Mouse (Mus musculus) testis, adult 2 months (tissue): ENCODE results near the gene Papss2. TPM values are rescaled to one million over a fixed set of nuclear protein-coding genes. Genes with fewer than 3 reads are reported as not detected.

Experiments
- H3K27ac ChIP-seq: fragments of 200-500 bp; 2 replicates; pipeline ENCODE4 v1.5.1; 2012; ENCODE audit warnings: low read depth, low read length; ENCODE audit not compliant: control insufficient read depth, insufficient read depth
- H3K27me3 ChIP-seq: fragments of 200-500 bp; 2 replicates; pipeline ENCODE4 v1.6.1; 2012; ENCODE audit warnings: mild to moderate bottlenecking, low read length, moderate library complexity; ENCODE audit not compliant: control insufficient read depth, insufficient read depth
- H3K36me3 ChIP-seq: fragments of 200-500 bp; 2 replicates; pipeline ENCODE4 v1.6.1; 2012; ENCODE audit warnings: mild to moderate bottlenecking, low read length; ENCODE audit not compliant: control insufficient read depth, insufficient read depth
- H3K4me1 ChIP-seq: fragments of 200-500 bp; 2 replicates; pipeline ENCODE4 v1.6.1; 2012; ENCODE audit warnings: low read length; ENCODE audit not compliant: control insufficient read depth, insufficient read depth
- H3K4me3 ChIP-seq: fragments of 200-500 bp; 2 replicates; pipeline ENCODE4 v1.5.1; 2012; ENCODE audit warnings: low read depth, mild to moderate bottlenecking, low read length, moderate library complexity, mixed read lengths; ENCODE audit not compliant: control insufficient read depth
- CTCF ChIP-seq: fragments of 200-500 bp; IDR thresholded peaks from 2 replicates; pipeline ENCODE4 v1.5.1; 2012; ENCODE audit warnings: low read depth, mild to moderate bottlenecking, inconsistent platforms, low read length, moderate library complexity; ENCODE audit not compliant: control insufficient read depth, insufficient read depth, insufficient replicate concordance
- POLR2A ChIP-seq: fragments of 200-500 bp; IDR thresholded peaks from 2 replicates; pipeline ENCODE4 v1.6.1; 2012; ENCODE audit warnings: low read depth, mild to moderate bottlenecking, inconsistent platforms, low read length, moderate library complexity; ENCODE audit not compliant: control insufficient read depth
- polyA plus RNA-seq: library from polyadenylated mRNA; depleted of rRNA; stranded (reverse); fragments of >200 nt; gene quantifications from 2 replicates; pipeline ENCODE4 v1.2.3, GENCODE M21; 2012

The Papss2 gene
- polyA plus RNA-seq, 1 experiment, result 1.7 TPM

GRCm38 (mm10) chr19:32574846-32575245, 20.7 kb upstream of the Papss2 start:
- Histone ChIP-seq H3K36me3 (no peaks in the 10 kb centered on the region), H3K4me1 (no peaks in the 10 kb centered on the region), H3K27me3 (no peaks in the 10 kb centered on the region), H3K27ac (no peak overlapping the region), H3K4me3 (no peak overlapping the region)
- no peak for TF ChIP-seq POLR2A
- TF ChIP-seq CTCF, result no peak

GRCm38 (mm10) chr19:32577749-32578148, 17.8 kb upstream of the Papss2 start:
- Histone ChIP-seq H3K27ac (no peak overlapping the region), H3K4me1 (no peaks in the 10 kb centered on the region), H3K36me3 (no peaks in the 10 kb centered on the region), H3K4me3 (no peak overlapping the region), H3K27me3 (no peaks in the 10 kb centered on the region)
- no peak for TF ChIP-seq CTCF
- TF ChIP-seq POLR2A, result no peak

- Histone ChIP-seq H3K4me1 (no peaks in the 10 kb centered on the region), H3K27me3 (no peaks in the 10 kb centered on the region), H3K36me3 (no peaks in the 10 kb centered on the region), H3K4me3 (no peak overlapping the region), H3K27ac (no peak overlapping the region)
- TF ChIP-seq CTCF, result no peak
- TF ChIP-seq POLR2A, result no peak
These were observed 12.4 kb upstream of the Papss2 start for GRCm38 (mm10) chr19:32583091-32583766.

- Histone ChIP-seq H3K4me1 (no peaks in the 10 kb centered on the region), H3K4me3 (no peak overlapping the region), H3K27me3 (no peaks in the 10 kb centered on the region), H3K36me3 (no peaks in the 10 kb centered on the region), H3K27ac (no peak overlapping the region)
- TF ChIP-seq CTCF (no peak), POLR2A (no peak)
These were observed 7.9 kb upstream of the Papss2 start for GRCm38 (mm10) chr19:32587727-32588126.

- no peak for TF ChIP-seq CTCF
- no peak for TF ChIP-seq POLR2A
- Histone ChIP-seq H3K36me3 (no peaks in the 10 kb centered on the region), H3K27ac (no peak overlapping the region), H3K4me3 (no peak overlapping the region), H3K4me1 (peaks cover 6% of the 10 kb centered on the region), H3K27me3 (no peaks in the 10 kb centered on the region; the same call in 1 of the 2 replicates)
These were observed 2.8 kb upstream of the Papss2 start for GRCm38 (mm10) chr19:32592749-32593148.

- Histone ChIP-seq H3K36me3 (no peaks in the 10 kb centered on the region), H3K27me3 (no peaks in the 10 kb centered on the region; the same call in 1 of the 2 replicates), H3K4me1 (peaks cover 6% of the 10 kb centered on the region), H3K4me3 (no peak overlapping the region), H3K27ac (no peak overlapping the region)
- TF ChIP-seq CTCF (no peak), POLR2A (no peak)
These were observed 1.7 kb upstream of the Papss2 start for GRCm38 (mm10) chr19:32593870-32594269.

- H3K4me1 ChIP-seq, result peaks cover 6% of the 10 kb centered on the region
- no peaks in the 10 kb centered on the region; the same call in 1 of the 2 replicates for H3K27me3 ChIP-seq
- TF ChIP-seq POLR2A (no peak), CTCF (no peak)
- H3K27ac ChIP-seq, result no peak overlapping the region
- peak overlapping the region; percentile 72 for H3K4me3 ChIP-seq
- no peaks in the 10 kb centered on the region for H3K36me3 ChIP-seq
These were observed 472 bp upstream of the Papss2 start for GRCm38 (mm10) chr19:32595131-32595505.

GRCm38 (mm10) chr19:32599006-32599405, 3.4 kb downstream of the Papss2 start:
- Histone ChIP-seq H3K4me1 (peaks cover 6% of the 10 kb centered on the region), H3K4me3 (no peak overlapping the region), H3K36me3 (no peaks in the 10 kb centered on the region), H3K27me3 (no peaks in the 10 kb centered on the region; the same call in 1 of the 2 replicates), H3K27ac (no peak overlapping the region)
- no peak for TF ChIP-seq CTCF
- no peak for TF ChIP-seq POLR2A
